Mouse (Mus musculus) liver, embryonic 14.5 days (tissue): Measurements from ENCODE around the gene Nup93. TPM values are rescaled to one million over a fixed set of nuclear protein-coding genes. Genes with fewer than 3 reads are reported as not detected.

ENCODE experiments used
- ATAC-seq: fragments of 200-750 bp; cut with Nextera tagmentation; 2 replicates; pipeline ENCODE4 v1.8.0; 2017; ENCODE audit warnings: moderate number of reproducible peaks, mild to moderate bottlenecking, moderate library complexity; ENCODE audit not compliant: insufficient read depth
- DNase-seq, 3 experiments: peaks; one replicate each; pipeline ENCODE4 v3.0.0-alpha.2; 2012 to 2013; ENCODE audit warnings: low read depth in 3 of 3, low spot score in 3 of 3
- H3K27ac ChIP-seq: fragments of 300-500 bp; sonication (generic); 2 replicates; pipeline ENCODE4 v1.5.1; 2014; ENCODE audit warnings: moderate library complexity, mild to moderate bottlenecking, control low read depth, inconsistent platforms
- H3K27me3 ChIP-seq: fragments of 300-500 bp; sonication (generic); 2 replicates; pipeline ENCODE4 v1.6.1; 2014; ENCODE audit warnings: mild to moderate bottlenecking, low read length, moderate library complexity; ENCODE audit not compliant: control insufficient read depth, insufficient read depth
- H3K36me3 ChIP-seq: fragments of 300-500 bp; sonication (generic); replicated peaks from 2 replicates; pipeline ENCODE4 v1.6.1; 2014; ENCODE audit warnings: low read depth; ENCODE audit not compliant: control insufficient read depth, insufficient read depth
- H3K4me1 ChIP-seq, 2 experiments: fragments of 200-500 bp in 1 of 2; fragments of 300-500 bp in 1 of 2; sonication (generic) in 1 of 2; replicated peaks; 2 replicates each; pipeline ENCODE4 v1.6.1; 2012 to 2014; ENCODE audit warnings: antibody characterized with exemption in 1 of 2, inconsistent platforms in 1 of 2, low read length in 1 of 2; ENCODE audit not compliant: control insufficient read depth in 2 of 2, insufficient read depth in 2 of 2
- H3K4me2 ChIP-seq: fragments of 300-500 bp; sonication (generic); 2 replicates; pipeline ENCODE4 v1.6.1; 2014; ENCODE audit warnings: low read depth, mild to moderate bottlenecking, control low read depth, moderate library complexity
- H3K4me3 ChIP-seq, 2 experiments: fragments of 200-500 bp in 1 of 2; fragments of 300-500 bp in 1 of 2; sonication (generic) in 1 of 2; 2 replicates each; pipeline ENCODE4 v1.5.1; 2012 to 2014; ENCODE audit warnings: low read depth in 2 of 2, low read length in 2 of 2, mild to moderate bottlenecking in 2 of 2, control low read depth in 1 of 2, inconsistent platforms in 1 of 2, moderate library complexity in 1 of 2; ENCODE audit not compliant: insufficient read depth in 1 of 2
- H3K9ac ChIP-seq: fragments of 300-500 bp; sonication (generic); replicated peaks from 2 replicates; pipeline ENCODE4 v1.6.1; 2014; ENCODE audit warnings: mild to moderate bottlenecking, control low read depth, moderate library complexity
- H3K9me3 ChIP-seq: fragments of 300-500 bp; sonication (generic); 2 replicates; pipeline ENCODE4 v1.6.1; 2016; ENCODE audit warnings: low read length, mixed read lengths; ENCODE audit not compliant: control insufficient read depth
- CTCF ChIP-seq: IDR thresholded peaks from 2 replicates; pipeline ENCODE4 v1.5.1; 2016; ENCODE audit warnings: antibody characterized with exemption, low read depth, control low read depth
- EP300 ChIP-seq: IDR thresholded peaks from 2 replicates; pipeline ENCODE4 v1.6.1; 2016; ENCODE audit warnings: antibody characterized with exemption, low read depth
- WGBS: fragments of 180-500 bp; shearing (Covaris S2); extraction: QIAGEN DNeasy Blood & Tissue Kit; methylation state at CpG from one replicate; pipeline ENCODE4 v1.1.7; 2014; ENCODE audit not compliant: insufficient replicate concordance; 5-methylcytosine and 5-hydroxymethylcytosine counted together
- polyA plus RNA-seq, 2 experiments: library from polyadenylated mRNA; depleted of rRNA in 1 of 2; stranded (reverse) in 1 of 2; unstranded in 1 of 2; fragments of >200 nt; fragmentation: Nextera tagmentation in 1 of 2; extraction: Ambion mirVana in 1 of 2; gene quantifications; 2 replicates each; pipeline versions ENCODE4 v1.2.1 to v1.2.3; 2012 to 2014

Nup93 gene
- polyA plus RNA-seq, 2 experiments = 28.2 to 38.7 TPM

GRCm38 (mm10) chr8:94343290-94343689, 128.9 kb downstream of the Nup93 start:
- Histone ChIP-seq H3K9me3 (no peaks in the 10 kb centered on the region), H3K4me2 (no peak overlapping the region), H3K4me3 (no peak overlapping the region), H3K27ac (no peak overlapping the region), H3K4me1 (no peaks in the 10 kb centered on the region), H3K9ac (no peak overlapping the region), H3K27me3 (no peaks in the 10 kb centered on the region), H3K36me3 (no peaks in the 10 kb centered on the region)
- 7% methylated on average over 6 of the region's 6 CpGs for WGBS
- ATAC-seq (no peak), DNase-seq (peak; percentile 33 to 43 (median 35))
- TF ChIP-seq EP300 = no peak
- TF ChIP-seq CTCF = peak; percentile 89

- 72% methylated on average over 11 of the region's 11 CpGs for WGBS
These were observed 129.5 kb downstream of the Nup93 start for GRCm38 (mm10) chr8:94343778-94344320.

GRCm38 (mm10) chr8:94345657-94346056, 131.3 kb downstream of the Nup93 start:
- Histone ChIP-seq H3K4me3 (no peak overlapping the region), H3K27ac (no peak overlapping the region), H3K9ac (no peak overlapping the region), H3K9me3 (no peaks in the 10 kb centered on the region), H3K27me3 (no peaks in the 10 kb centered on the region), H3K4me2 (no peak overlapping the region), H3K36me3 (no peaks in the 10 kb centered on the region), H3K4me1 (no peaks in the 10 kb centered on the region)
- ATAC-seq (no peak), DNase-seq (no peak)
- WGBS = 59% methylated on average over 4 of the region's 4 CpGs
- no peak for TF ChIP-seq EP300
- no peak for TF ChIP-seq CTCF

More at GRCm38 (mm10) chr8:94343778-94344320, 129.5 kb downstream of the Nup93 start:
- Histone ChIP-seq H3K4me3 (no peak overlapping the region), H3K27ac (no peak overlapping the region), H3K9me3 (no peaks in the 10 kb centered on the region), H3K27me3 (no peaks in the 10 kb centered on the region), H3K9ac (no peak overlapping the region), H3K36me3 (no peaks in the 10 kb centered on the region), H3K4me1 (no peaks in the 10 kb centered on the region), H3K4me2 (no peak overlapping the region)
- DNase-seq (no peak), ATAC-seq (no peak)
- TF ChIP-seq CTCF (no peak), EP300 (no peak)

GRCm38 (mm10) chr8:94346264-94346663, 131.9 kb downstream of the Nup93 start:
- Histone ChIP-seq H3K36me3 (no peaks in the 10 kb centered on the region), H3K27ac (no peak overlapping the region), H3K4me3 (no peak overlapping the region), H3K4me2 (no peak overlapping the region), H3K9ac (no peak overlapping the region), H3K4me1 (no peaks in the 10 kb centered on the region), H3K27me3 (no peaks in the 10 kb centered on the region), H3K9me3 (no peaks in the 10 kb centered on the region)
- no peak for ATAC-seq
- no peak for TF ChIP-seq CTCF
- no peak for DNase-seq
- WGBS = 71% methylated on average over 13 of the region's 13 CpGs

GRCm38 (mm10) chr8:94348425-94348824, 134.1 kb downstream of the Nup93 start:
- WGBS = 55% methylated on average over 9 of the region's 9 CpGs
- Histone ChIP-seq H3K27ac (no peak overlapping the region), H3K4me3 (no peak overlapping the region), H3K9ac (no peak overlapping the region), H3K4me2 (no peak overlapping the region), H3K36me3 (no peaks in the 10 kb centered on the region), H3K9me3 (no peaks in the 10 kb centered on the region), H3K4me1 (no peaks in the 10 kb centered on the region), H3K27me3 (no peaks in the 10 kb centered on the region)
- no peak for DNase-seq
- no peak for ATAC-seq
- TF ChIP-seq EP300 (no peak), CTCF (no peak)
